Mouse (Mus musculus) testis, adult 2 months (tissue): ENCODE results near the gene Fgf11.

Experiments
- CTCF ChIP-seq: fragments of 200-500 bp; IDR thresholded peaks from 2 replicates; pipeline ENCODE4 v1.5.1; 2012; ENCODE audit warnings: low read depth, mild to moderate bottlenecking, inconsistent platforms, low read length, moderate library complexity; ENCODE audit not compliant: control insufficient read depth, insufficient read depth, insufficient replicate concordance
- POLR2A ChIP-seq: fragments of 200-500 bp; IDR thresholded peaks from 2 replicates; pipeline ENCODE4 v1.6.1; 2012; ENCODE audit warnings: low read depth, mild to moderate bottlenecking, inconsistent platforms, low read length, moderate library complexity; ENCODE audit not compliant: control insufficient read depth

GRCm38 (mm10) chr11:69822080-69822479 is 20.4 kb upstream of the Fgf11 start, which contains the start of gene Spem1:
- no peak for TF ChIP-seq CTCF
- no peak; the same call in 1 of the 2 replicates for TF ChIP-seq POLR2A
